Mouse (Mus musculus): ENCODE results near the gene Pnkd.

DNA sequence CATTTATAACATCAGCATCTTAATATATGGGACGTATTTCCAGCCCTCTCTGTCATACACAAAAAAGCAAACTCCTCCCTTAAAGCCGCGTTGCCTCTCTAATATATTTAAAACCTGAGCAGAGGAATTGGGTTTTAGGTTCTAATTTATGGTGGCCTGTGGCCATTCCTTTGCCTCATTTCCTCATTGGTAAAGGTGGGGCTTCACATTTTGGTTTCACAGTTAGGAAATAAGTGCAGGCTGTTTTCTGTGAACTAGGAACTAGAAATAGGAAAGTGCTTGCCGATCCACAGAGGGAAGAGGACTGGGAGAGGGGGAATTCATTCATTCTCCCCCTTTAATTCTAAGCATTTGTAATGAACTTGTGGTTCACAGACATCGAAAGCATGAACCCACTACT is 47.1 kb upstream of the Pnkd start:
- TF ChIP-seq CTCF (IDR thresholded peaks at IDR 0.05; ENCODE audit: low read depth) (no peak), EP300 (IDR thresholded peaks at IDR 0.05; ENCODE audit: low read depth) (no peak)
